Mouse (Mus musculus) heart, embryonic 16.5 days (tissue): ENCODE results near the gene Fgfr1op. TPM values are rescaled to one million over a fixed set of nuclear protein-coding genes. Genes with fewer than 3 reads are reported as not detected.
"Not testable (repeated sequence)": the region's sequence is repeated elsewhere in the genome, so short reads cannot be mapped to it uniquely, and the experiment has no call there.

Experiments
- ATAC-seq: fragments of 200-750 bp; cut with Nextera tagmentation; replicated peaks from 2 replicates; pipeline ENCODE4 v1.8.0; 2017; ENCODE audit warnings: moderate number of reproducible peaks; ENCODE audit not compliant: insufficient read depth, low FRiP score; ENCODE audit errors: extremely low read depth
- H3K27ac ChIP-seq: fragments of 300-500 bp; sonication (generic); 2 replicates; pipeline ENCODE4 v1.5.1; 2014; ENCODE audit warnings: mild to moderate bottlenecking, low read length, control low read depth, moderate library complexity
- H3K27me3 ChIP-seq: fragments of 300-500 bp; sonication (generic); 2 replicates; pipeline ENCODE4 v1.6.1; 2014; ENCODE audit warnings: low read length, mixed read lengths; ENCODE audit not compliant: control insufficient read depth, insufficient read depth
- H3K36me3 ChIP-seq: fragments of 300-500 bp; sonication (generic); 2 replicates; pipeline ENCODE4 v1.6.1; 2014; ENCODE audit not compliant: control insufficient read depth, insufficient read depth
- H3K4me1 ChIP-seq: fragments of 300-500 bp; sonication (generic); 2 replicates; pipeline ENCODE4 v1.6.1; 2014; ENCODE audit warnings: low read length, mixed read lengths; ENCODE audit not compliant: control insufficient read depth, insufficient read depth
- H3K4me2 ChIP-seq: fragments of 300-500 bp; sonication (generic); 2 replicates; pipeline ENCODE4 v1.6.1; 2014; ENCODE audit warnings: low read depth, mild to moderate bottlenecking, control low read depth, low read length
- H3K4me3 ChIP-seq: fragments of 300-500 bp; sonication (generic); 2 replicates; pipeline ENCODE4 v1.5.1; 2014; ENCODE audit warnings: mild to moderate bottlenecking, control low read depth, low read length
- H3K9ac ChIP-seq: fragments of 300-500 bp; sonication (generic); 2 replicates; pipeline ENCODE4 v1.6.1; 2014; ENCODE audit warnings: low read length, control low read depth
- H3K9me3 ChIP-seq: fragments of 300-500 bp; sonication (generic); replicated peaks from 2 replicates; pipeline ENCODE4 v1.6.1; 2016; ENCODE audit warnings: low read length; ENCODE audit not compliant: control insufficient read depth
- WGBS: fragments of 180-500 bp; shearing (Covaris S2); extraction: QIAGEN DNeasy Blood & Tissue Kit; methylation state at CpG from one replicate; pipeline ENCODE4 v1.1.7; 2014; 5-methylcytosine and 5-hydroxymethylcytosine counted together
- polyA plus RNA-seq: library from polyadenylated mRNA; unstranded; fragments of >200 nt; fragmentation: Nextera tagmentation; extraction: Ambion mirVana; gene quantifications from 2 replicates; pipeline ENCODE4 v1.2.1, GENCODE M21; 2015

The Fgfr1op gene
- polyA plus RNA-seq, 1 experiment from 2014 or later, result 31.0 TPM

- H3K9ac ChIP-seq, H3K4me1 ChIP-seq, ATAC-seq, H3K27me3 ChIP-seq, H3K9me3 ChIP-seq, H3K4me3 ChIP-seq, H3K36me3 ChIP-seq, H3K27ac ChIP-seq, H3K4me2 ChIP-seq: not testable (repeated sequence)
- 77% methylated on average over 3 of the region's 3 CpGs for WGBS
These were observed 25.1 kb upstream of the Fgfr1op start for GRCm38 (mm10) chr17:8140210-8140609.

- H3K27me3 ChIP-seq, H3K4me1 ChIP-seq, H3K4me3 ChIP-seq, H3K9ac ChIP-seq, H3K9me3 ChIP-seq, H3K36me3 ChIP-seq, ATAC-seq: not testable (repeated sequence)
- WGBS, result 22% methylated on average over 12 of the region's 14 CpGs
- H3K27ac ChIP-seq, result peak overlapping the region; percentile 74
- H3K4me2 ChIP-seq, result peak overlapping the region; percentile 47
These were observed 21.3 kb upstream of the Fgfr1op start for GRCm38 (mm10) chr17:8143802-8144673.

- not testable (repeated sequence) for H3K9me3 ChIP-seq, H3K27me3 ChIP-seq, H3K36me3 ChIP-seq, H3K4me1 ChIP-seq, H3K27ac ChIP-seq, ATAC-seq
- Histone ChIP-seq H3K4me2 (peak overlapping the region; percentile 57), H3K4me3 (peak overlapping the region; percentile 65), H3K9ac (peak overlapping the region; percentile 81)
- 8% methylated on average over 4 of the region's 5 CpGs for WGBS
These were observed 18.4 kb upstream of the Fgfr1op start for GRCm38 (mm10) chr17:8146931-8147330.

- WGBS, result under 1% methylated on average over 25 of the region's 67 CpGs
- H3K27me3 ChIP-seq, H3K4me1 ChIP-seq, H3K9me3 ChIP-seq, H3K36me3 ChIP-seq: not testable (repeated sequence)
- Histone ChIP-seq H3K4me3 (peak within 1 kb of the TSS; percentile 65), H3K9ac (peak within 1 kb of the TSS; percentile 81), H3K4me2 (peak within 1 kb of the TSS; percentile 58), H3K27ac (peak within 1 kb of the TSS; percentile 70)
- peak; percentile 99 for ATAC-seq
These were observed 17.6 kb upstream of the Fgfr1op start, which contains the start of the genes Gm49673 and Rnaset2a for GRCm38 (mm10) chr17:8147439-8148316. TSS of gene Gm49673 (minus strand) at chr17:8147788. TSS of gene Rnaset2a (minus strand) at chr17:8148097.

- 80% methylated on average over 7 of the region's 7 CpGs for WGBS
These were observed 10.3 kb upstream of the Fgfr1op start for GRCm38 (mm10) chr17:8155010-8155409.

GRCm38 (mm10) chr17:8155982-8156381 is 9.3 kb upstream of the Fgfr1op start:
- H3K4me1 ChIP-seq, H3K27me3 ChIP-seq, H3K4me2 ChIP-seq, H3K27ac ChIP-seq, H3K9ac ChIP-seq, ATAC-seq, H3K36me3 ChIP-seq, H3K4me3 ChIP-seq, H3K9me3 ChIP-seq: not testable (repeated sequence)
- no CpG with 5 or more reads among the region's 8 CpGs for WGBS

More at GRCm38 (mm10) chr17:8155010-8155409, 10.3 kb upstream of the Fgfr1op start:
- H3K27me3 ChIP-seq, H3K36me3 ChIP-seq, H3K9me3 ChIP-seq, ATAC-seq, H3K4me2 ChIP-seq, H3K27ac ChIP-seq, H3K4me3 ChIP-seq, H3K4me1 ChIP-seq, H3K9ac ChIP-seq: not testable (repeated sequence)

- not testable (repeated sequence) for H3K9ac ChIP-seq, H3K4me3 ChIP-seq, H3K27ac ChIP-seq, H3K4me2 ChIP-seq, ATAC-seq, H3K27me3 ChIP-seq, H3K9me3 ChIP-seq, H3K36me3 ChIP-seq, H3K4me1 ChIP-seq
- WGBS, result no CpG with 5 or more reads among the region's 1 CpGs
These were observed 6.7 kb upstream of the Fgfr1op start for GRCm38 (mm10) chr17:8158627-8159026.

- not testable (repeated sequence) for ATAC-seq, H3K9ac ChIP-seq, H3K36me3 ChIP-seq, H3K27me3 ChIP-seq, H3K4me3 ChIP-seq, H3K9me3 ChIP-seq, H3K27ac ChIP-seq, H3K4me1 ChIP-seq, H3K4me2 ChIP-seq
- 39% methylated on average over 3 of the region's 3 CpGs for WGBS
These were observed 4.3 kb upstream of the Fgfr1op start for GRCm38 (mm10) chr17:8160969-8161368.

- peak overlapping the region; percentile 56 for H3K4me2 ChIP-seq
- H3K9me3 ChIP-seq, H3K27me3 ChIP-seq, H3K4me1 ChIP-seq, H3K27ac ChIP-seq, ATAC-seq: not testable (repeated sequence)
- H3K9ac ChIP-seq, result peak overlapping the region; percentile 68
- H3K4me3 ChIP-seq, result peak overlapping the region; percentile 61
- peaks cover 11% of the 10 kb centered on the region for H3K36me3 ChIP-seq
- under 1% methylated on average over 38 of the region's 42 CpGs for WGBS
These were observed 276 bp downstream of the Fgfr1op start for GRCm38 (mm10) chr17:8165608-8165945.
